Mouse (Mus musculus) ES-CJ7 (cell line): Measurements from ENCODE around the gene Phb.

Experiments
- DNase-seq: peaks from one replicate; pipeline ENCODE4 v3.0.0; 2011; ENCODE audit warnings: low read depth, low spot score

Gene Phb

DNA sequence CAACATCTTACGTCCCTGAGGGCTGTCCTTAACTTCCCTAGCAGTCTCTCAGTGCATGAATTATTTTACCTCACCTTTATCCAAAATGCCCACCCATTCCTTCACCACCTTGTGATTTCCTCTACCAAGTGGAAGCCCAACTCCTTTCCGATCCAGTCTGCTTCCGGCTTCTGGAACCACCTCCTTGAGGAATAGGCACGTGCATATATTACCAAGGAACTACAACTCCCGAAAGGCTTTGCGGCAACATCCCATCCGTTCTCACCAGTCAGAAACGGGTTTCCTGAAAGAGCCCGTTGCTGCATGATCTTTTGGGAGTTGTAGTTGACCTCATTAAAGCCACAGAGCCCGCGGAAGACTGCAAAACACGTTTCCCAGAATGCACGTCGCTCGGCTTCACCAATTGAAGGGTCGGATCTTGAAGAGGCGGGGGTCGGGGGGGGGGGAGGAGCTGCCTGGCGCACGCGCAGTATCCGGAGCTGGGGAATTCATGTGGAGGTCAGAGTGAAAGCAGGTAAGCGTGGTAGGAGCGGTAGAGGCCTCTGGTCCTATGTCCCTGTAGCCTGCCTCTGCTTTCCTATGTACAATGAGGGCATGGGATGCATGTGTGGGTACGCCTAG lies at the start of gene Phb:
Gene Phb (plus strand): TSS at position 429 of the 621 bp plus-strand sequence.
- DNase-seq, result peak; percentile 100

DNA sequence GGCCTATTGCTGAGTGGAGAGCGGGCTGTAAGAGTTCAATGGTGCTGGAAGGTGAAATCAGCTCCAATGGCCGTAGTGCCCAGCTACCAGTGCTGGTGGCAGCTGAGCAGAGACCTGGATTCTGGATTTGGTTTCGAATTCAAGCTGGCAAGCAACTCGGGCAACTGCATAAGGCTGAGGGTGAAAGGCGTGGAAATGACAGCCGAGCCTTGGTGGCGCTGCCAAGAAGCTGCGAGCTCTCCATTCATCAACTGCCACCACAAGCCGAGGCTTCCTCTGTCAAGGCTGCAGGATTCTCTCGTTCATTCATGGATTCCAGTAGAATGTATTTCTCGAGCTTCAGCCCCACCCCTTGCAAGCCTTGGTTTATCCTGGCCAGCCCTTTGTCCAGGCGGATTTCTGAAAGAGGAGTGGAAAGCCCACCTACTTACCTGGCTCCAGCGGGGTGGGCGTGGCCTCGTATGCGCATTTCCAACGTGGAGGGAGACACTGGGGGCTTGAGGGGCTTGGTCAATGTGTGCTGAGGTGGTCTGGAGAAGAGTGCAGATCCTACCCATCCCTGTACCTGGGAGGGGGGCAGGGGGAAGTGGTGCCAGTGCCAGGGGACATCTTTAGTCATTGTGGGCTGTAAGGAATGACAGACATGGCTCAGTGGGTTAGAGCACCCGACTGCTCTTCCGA lies 48.8 kb upstream of the Phb start:
- DNase-seq, result no peak

DNA sequence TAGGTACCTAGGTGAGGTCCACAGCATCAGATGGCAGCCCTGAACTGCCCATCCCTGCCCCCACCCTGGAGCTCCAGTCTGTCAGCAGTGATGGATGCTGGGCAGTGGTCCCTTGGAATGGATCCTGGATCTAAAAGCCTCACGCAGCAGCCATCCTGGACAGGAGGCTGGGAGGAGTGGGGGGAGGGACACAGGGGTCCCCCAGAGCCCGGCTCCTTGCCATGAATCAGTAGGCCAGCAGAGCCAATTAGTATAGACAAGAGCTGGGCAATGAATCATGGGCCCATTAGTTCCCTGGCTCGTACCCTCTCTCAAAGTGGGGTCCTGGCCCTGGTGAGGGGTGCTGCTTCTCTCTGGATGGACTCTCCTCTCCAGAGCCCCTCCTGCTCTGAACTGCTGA lies 47.7 kb upstream of the Phb start:
- DNase-seq, result no peak

DNA sequence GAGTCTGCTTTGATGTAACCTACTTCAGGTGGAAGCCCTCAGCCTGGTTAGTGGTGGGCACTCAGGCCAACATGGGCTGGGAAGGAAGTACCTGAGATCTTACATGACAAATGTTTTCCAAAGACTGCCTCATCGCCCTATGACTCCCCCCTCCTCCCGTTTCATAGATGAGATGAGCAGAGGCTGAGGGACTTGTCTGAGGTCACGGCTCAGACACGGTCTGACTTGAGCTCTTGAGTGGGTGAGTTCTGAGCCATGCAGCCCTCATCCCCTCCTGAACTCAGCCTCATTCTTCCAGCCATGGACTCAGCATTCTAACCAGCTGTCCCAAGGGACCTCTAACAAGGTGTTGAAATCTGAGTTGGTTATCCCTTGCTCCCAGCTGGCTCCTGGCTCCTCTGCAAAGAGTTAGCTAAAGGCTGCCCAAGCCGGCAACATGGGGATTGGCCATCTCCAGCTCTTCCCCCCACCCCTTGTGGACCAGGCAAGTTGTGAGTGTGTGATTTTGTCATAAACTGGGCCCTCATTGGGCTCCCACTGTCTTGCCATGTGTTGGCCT lies 46.8 kb upstream of the Phb start:
- peak; percentile 63 for DNase-seq

DNA sequence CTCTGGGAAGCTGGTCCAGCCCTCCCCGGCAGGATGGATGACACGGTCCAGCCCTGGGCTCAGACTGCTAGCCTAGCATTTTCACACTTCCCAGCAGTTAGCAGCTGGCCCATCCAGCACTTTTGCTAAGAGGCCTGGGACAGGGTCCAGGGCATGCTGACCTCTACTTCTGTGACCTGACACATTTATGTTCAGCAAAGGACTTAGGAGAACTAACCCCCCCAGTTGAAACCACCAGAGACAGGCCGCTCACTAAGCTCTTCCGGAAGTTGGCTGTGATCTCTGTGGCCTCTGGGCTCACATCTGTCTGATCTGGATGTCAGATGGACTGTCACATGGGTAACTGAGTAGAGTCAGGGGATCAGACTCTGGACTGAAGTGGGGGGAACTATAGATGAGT lies 45.7 kb upstream of the Phb start:
- no peak for DNase-seq

DNA sequence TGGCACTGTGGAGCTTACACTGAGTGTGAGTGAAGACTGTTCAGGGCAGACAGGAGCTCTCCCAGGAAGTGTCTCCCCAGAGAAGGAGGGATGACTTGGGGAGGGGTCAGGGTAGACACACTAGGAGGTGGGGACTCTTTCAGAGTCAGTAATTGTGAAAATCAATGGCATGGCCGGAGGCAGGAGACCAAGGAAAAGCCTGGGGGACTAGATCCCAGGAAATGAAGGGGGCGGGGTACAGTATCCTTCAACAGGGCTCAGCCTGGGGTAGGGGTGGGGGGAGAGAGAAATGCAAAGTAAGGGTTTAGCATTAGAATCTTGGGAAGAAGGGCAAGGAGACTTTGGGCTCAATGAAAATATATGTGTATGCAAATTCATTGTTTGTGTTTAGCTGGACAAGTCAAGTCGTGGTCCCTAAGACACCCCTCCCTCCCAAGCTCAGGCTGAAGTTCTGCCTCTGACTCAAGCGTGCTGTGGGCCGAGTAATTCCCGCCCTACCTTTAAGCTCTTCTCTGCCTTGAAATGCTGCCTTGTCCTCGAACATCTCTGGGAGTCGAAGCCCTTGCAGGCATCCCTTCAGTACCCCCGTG lies 45.1 kb upstream of the Phb start:
- peak; percentile 90 for DNase-seq

GRCm38 (mm10) chr11:95622426-95622825 lies 44.3 kb upstream of the Phb start:
- DNase-seq, result peak; percentile 80

DNA sequence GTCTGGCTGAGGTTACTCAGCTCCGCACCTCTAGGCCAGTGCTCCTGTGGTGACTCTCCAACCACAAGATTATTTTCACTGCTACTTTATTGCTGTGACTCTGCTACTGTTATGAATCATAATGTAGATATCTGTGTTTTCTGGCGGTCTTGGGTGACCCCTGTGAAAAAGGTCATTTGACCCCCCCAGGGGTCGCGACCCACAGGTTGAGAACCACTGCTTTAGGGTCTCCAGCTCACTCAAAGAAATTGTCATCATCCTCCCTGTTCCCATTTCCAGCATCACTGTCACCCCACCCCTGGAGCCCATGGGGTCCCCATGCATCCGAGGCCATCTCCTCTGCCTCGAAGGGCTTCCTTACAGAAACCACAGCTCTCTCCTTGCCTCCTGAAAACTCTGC lies 36.2 kb upstream of the Phb start:
- no peak for DNase-seq

DNA sequence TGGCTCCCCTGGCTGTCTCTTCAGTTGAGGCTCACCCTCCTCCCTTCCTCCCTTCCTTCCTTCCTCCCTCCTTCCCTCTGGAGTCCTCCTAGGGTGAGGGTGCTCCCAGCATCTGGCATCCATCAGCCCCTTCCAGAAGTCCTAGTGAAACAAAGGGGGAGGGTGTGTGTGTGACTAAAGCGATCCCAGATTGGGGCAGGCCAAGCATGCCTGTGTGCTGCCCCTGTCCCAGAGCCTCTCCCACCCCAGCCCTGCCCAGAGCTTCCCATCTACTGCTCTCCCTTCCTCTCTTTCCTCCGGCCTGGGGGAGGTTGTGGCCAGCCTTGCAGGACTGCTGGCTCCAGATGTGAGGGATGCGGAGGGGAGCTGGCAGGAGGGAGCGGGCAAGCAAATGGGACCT lies 35.5 kb upstream of the Phb start:
- no peak for DNase-seq

DNA sequence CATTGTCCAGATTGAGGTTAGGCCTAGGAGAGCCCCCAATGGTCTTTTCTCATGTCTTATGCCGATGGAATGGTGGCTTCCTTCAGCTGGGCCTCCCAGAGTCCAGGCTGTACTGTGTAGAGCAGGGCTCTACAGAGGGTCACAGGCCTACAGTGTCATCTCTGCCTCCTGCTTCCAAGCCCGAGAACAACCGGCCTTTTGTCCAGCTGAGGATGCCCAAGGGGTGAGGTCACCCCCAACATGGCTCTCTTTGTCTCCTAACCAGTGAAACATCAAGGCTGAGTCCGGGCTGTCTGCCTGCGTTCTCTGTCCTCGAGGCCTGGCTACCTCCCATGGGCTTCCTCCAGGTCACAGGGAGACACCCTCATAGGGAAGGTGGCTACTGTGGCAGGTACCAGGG lies 34.3 kb upstream of the Phb start:
- no peak for DNase-seq

DNA sequence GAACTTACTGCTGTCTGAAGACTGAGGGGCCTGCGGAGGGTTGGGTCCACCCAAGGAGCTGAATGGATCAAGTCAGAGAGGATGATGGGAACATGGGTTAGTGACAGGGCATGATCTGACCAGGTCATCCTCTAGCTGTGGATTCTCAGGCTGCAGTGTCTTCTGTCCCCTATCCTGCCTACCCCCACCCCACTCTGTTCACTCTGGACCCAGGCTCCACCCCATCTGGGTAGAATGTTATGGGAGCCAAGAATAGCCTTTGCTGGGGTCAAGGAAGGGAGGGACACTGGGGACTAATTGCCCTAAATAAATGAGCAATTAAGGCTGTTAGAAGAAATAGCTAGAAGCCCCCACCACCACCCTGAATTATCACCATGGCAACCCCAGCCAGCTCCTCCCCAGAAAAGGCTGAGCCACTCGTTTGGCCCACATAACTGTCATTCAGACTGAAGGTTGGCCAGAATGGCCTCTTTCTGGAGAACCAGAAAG lies 33.2 kb upstream of the Phb start:
- DNase-seq, result no peak

GRCm38 (mm10) chr11:95635030-95635429 lies 31.7 kb upstream of the Phb start:
- DNase-seq, result no peak

DNA sequence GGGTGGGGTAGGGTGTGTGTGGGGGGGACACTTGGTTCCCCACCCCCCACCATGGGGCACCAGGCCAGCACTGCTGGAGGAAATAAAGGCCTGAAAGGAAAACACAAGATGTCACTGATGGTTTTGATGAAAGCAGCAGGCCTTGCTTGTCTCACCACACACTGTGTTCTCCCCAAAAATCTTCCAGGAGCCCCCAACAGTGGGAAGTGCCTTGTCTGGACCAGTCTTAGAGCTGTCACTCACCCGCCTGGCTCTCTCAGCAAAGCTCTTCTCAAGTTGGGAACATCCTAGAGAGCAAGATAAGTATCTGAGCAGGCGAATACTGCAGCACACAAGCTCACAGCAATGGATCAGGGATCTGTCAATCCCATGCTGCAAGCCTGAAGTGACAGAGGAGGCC lies 26.0 kb upstream of the Phb start:
- no peak for DNase-seq

DNA sequence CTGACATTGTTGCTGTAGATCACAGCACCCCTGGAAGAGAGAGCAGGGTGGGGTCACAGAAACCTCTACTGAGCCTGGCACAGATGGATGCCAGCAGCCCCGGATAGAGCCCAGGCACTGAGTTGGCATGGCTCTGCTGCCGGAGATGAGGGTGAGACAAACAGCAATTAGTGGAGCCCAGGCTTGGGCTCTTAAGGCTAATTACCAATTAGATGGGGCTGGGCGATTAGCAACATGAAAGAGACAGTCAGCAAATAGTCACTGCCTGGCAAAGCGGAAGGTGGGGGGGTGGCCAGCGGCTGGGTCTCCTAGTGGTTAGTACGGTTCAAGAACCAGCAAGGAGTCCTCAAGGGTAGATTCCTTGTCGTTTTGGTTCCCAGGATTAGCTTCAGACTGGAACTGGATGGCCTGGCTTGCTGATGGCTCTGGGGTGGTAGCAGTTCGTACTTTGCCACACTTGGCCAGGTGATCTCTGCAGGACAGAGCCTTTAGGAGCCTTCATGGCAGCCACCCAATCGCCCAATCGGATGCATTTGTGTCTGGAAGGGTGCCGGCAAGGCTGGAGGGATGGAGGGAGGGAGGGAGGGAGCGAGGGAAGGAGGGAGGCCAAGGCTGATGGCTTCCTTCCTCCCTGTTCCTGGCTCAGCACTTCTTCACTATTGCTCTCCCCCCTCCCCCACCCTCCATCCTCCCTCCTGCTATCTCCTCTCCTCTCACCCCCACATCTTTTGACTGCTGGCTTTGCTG lies 24.1 kb upstream of the Phb start:
- DNase-seq, result no peak

DNA sequence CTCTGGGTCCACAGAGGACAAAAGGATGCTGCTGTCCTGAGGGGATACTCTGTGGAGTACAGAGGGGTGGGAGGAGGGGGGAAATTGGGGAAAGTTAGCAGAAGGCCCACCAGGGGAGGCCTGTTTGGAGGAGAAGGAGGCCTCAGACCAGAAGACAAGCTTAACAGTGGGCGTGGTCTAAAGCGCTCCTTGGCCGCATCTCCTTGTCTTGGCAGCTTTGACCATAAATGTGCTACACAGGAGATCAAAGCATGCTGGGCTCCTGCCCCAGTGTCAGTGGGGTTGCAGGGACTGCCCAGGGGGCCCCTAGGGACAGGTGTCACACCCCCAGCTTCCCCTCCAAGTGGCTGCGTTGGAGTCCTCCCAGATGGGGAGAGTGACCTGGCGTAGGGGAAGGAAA lies 22.9 kb upstream of the Phb start:
- DNase-seq, result no peak

DNA sequence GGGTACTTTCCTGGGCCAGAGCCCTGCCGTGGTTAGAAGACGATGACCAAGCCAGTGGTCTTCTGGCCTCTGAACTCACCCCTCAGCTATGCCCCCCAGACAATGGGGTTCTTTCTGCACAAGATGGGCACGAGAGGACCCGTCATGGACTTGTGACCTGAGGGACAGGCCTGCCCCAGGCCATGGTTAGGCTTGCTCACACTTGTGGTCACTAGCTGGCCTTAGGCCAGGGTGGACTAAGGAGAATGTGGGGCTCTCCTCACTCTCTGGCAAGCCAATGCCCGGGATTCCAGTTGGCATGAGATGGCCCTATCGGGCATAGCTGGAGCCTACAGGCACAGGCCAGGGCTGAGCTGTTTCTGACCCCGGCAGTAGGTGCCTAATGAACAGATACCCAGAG lies 22.4 kb upstream of the Phb start:
- DNase-seq, result no peak

- DNase-seq, result no peak
These were observed 21.2 kb upstream of the Phb start for GRCm38 (mm10) chr11:95645397-95646153.

- DNase-seq, result no peak
These were observed 20.6 kb upstream of the Phb start for GRCm38 (mm10) chr11:95646154-95646490.

DNA sequence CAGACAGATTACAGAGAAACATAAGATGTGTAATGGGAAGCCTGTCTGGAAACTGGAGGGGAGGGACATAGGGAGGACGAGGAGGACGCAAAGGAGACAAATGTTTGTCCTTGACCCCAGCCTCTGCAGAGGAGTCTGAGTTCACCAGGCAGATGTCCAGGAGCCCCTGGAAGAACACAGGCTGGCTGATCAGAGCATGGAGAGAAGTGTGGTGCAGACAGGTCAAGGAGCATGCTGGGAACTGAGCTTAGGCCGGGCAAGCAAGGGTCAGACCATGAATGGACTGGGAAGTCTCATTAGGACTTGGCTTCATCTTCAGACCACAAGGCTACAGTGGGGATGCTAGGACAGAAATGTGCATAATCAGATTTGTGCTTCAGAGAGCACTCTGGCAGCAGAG lies 19.0 kb upstream of the Phb start:
- no peak for DNase-seq

DNA sequence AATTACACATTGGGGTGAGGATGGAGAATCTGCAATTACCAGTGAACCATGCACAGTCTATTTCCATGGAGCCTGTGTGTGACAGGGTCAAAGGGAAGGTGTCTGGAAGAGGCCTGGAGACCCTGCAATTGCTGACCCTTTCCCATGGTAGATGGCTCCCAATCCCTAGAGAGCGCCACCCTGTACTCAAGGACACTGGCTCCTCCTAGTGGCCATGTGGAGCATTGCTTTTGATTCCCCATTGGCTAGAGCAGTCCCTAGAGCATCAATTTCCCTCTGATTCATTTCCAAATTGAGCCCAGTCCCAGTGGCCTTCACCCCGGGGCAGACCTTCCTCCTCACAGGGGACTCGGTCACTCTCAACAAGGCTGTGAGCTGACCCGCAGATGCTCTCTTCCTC lies 17.9 kb upstream of the Phb start:
- DNase-seq, result peak; percentile 85

DNA sequence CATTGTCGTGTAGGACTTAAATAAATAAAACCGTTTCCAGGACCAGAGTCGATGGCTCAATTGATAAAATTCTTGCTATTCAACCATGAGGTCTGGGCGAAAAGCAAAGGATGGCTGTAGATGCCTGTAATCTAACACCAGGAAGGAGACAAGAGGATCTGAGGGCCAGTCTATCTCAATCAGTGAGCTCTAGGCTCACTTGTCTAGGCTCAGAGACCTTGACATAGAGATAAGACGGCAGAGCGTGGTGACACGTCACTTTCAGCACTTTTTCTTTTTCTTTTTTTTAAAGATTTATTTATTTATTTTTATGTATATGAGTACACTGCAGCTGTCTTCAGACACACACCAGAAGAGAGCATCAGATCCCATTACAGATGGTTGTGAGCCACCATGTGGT lies 17.2 kb upstream of the Phb start:
- DNase-seq, result no peak

- no peak for DNase-seq
These were observed 16.8 kb upstream of the Phb start for GRCm38 (mm10) chr11:95650001-95650400.
